Mouse (Mus musculus): ENCODE results near the gene Olfr455.
A peak's percentile ranks its signal among the peaks of the same experiment; 100 is the strongest.

Gene Olfr455

GRCm38 (mm10) chr6:42547461-42547860 lies at the start of gene Olfr455:
Olfr455 (minus strand) TSS chr6:42547587.
- no peak for DNase-seq (ENCODE audit: low spot score in 2 of 2)

- DNase-seq (ENCODE audit: low spot score in 2 of 2), result no peak
Measured at GRCm38 (mm10) chr6:42593138-42593882, 45.9 kb upstream of the Olfr455 start.

GRCm38 (mm10) chr6:42586569-42586968 lies 39.2 kb upstream of the Olfr455 start:
- DNase-seq (ENCODE audit: low spot score in 2 of 2), result no peak

GRCm38 (mm10) chr6:42583488-42583872 lies 36.1 kb upstream of the Olfr455 start:
- peak; percentile 27 to 77 for DNase-seq (ENCODE audit: low spot score in 2 of 2)

- no peak for DNase-seq (ENCODE audit: low spot score in 2 of 2)
Measured at GRCm38 (mm10) chr6:42582741-42583487, 35.5 kb upstream of the Olfr455 start.

- no peak for DNase-seq (ENCODE audit: low spot score in 2 of 2)
Measured at GRCm38 (mm10) chr6:42578678-42579077, 31.3 kb upstream of the Olfr455 start.

GRCm38 (mm10) chr6:42577433-42577832 lies 30.0 kb upstream of the Olfr455 start:
- DNase-seq (ENCODE audit: low spot score in 2 of 2), result no peak

GRCm38 (mm10) chr6:42568205-42568604 lies 20.8 kb upstream of the Olfr455 start:
- no peak for DNase-seq (ENCODE audit: low spot score in 2 of 2)

- DNase-seq (ENCODE audit: low spot score in 2 of 2), result no peak
Measured at GRCm38 (mm10) chr6:42566076-42566598, 18.8 kb upstream of the Olfr455 start.

GRCm38 (mm10) chr6:42562280-42562679 lies 14.9 kb upstream of the Olfr455 start:
- no peak for DNase-seq (ENCODE audit: low spot score in 2 of 2)

GRCm38 (mm10) chr6:42560885-42561284 lies 13.5 kb upstream of the Olfr455 start:
- no peak for DNase-seq (ENCODE audit: low spot score in 2 of 2)

GRCm38 (mm10) chr6:42558641-42559040 lies 11.3 kb upstream of the Olfr455 start:
- DNase-seq (ENCODE audit: low spot score in 2 of 2), result no peak

GRCm38 (mm10) chr6:42546180-42546579 lies 1.2 kb downstream of the Olfr455 start:
- no peak for DNase-seq (ENCODE audit: low spot score in 2 of 2)

- DNase-seq (ENCODE audit: low spot score in 2 of 2), result no peak
Measured at GRCm38 (mm10) chr6:42545451-42545885, 1.9 kb downstream of the Olfr455 start.

GRCm38 (mm10) chr6:42544846-42545245 lies 2.5 kb downstream of the Olfr455 start:
- no peak for DNase-seq (ENCODE audit: low spot score in 2 of 2)

GRCm38 (mm10) chr6:42542036-42543031 lies 5.1 kb downstream of the Olfr455 start:
- no peak for DNase-seq (ENCODE audit: low spot score in 2 of 2)

GRCm38 (mm10) chr6:42540681-42541080 lies 6.7 kb downstream of the Olfr455 start:
- no peak for DNase-seq (ENCODE audit: low spot score in 2 of 2)

- no peak for DNase-seq (ENCODE audit: low spot score in 2 of 2)
Measured at GRCm38 (mm10) chr6:42539711-42540110, 7.7 kb downstream of the Olfr455 start.

- DNase-seq (ENCODE audit: low spot score in 2 of 2), result no peak
Measured at GRCm38 (mm10) chr6:42513461-42513860, 33.9 kb downstream of the Olfr455 start.

GRCm38 (mm10) chr6:42509311-42509710 lies 38.1 kb downstream of the Olfr455 start:
- DNase-seq (ENCODE audit: low spot score in 2 of 2), result no peak

- no peak for DNase-seq (ENCODE audit: low spot score in 2 of 2)
Measured at GRCm38 (mm10) chr6:42503478-42503877, 43.9 kb downstream of the Olfr455 start.

GRCm38 (mm10) chr6:42489731-42490130 lies 57.7 kb downstream of the Olfr455 start:
- DNase-seq (ENCODE audit: low spot score in 2 of 2), result no peak
